Mouse (Mus musculus) G1E (cell line): Measurements from ENCODE around the gene Ulk4.

Source experiments
- CTCF ChIP-seq: IDR thresholded peaks from 2 replicates; pipeline ENCODE4 v1.5.1; 2012; ENCODE audit warnings: low read depth, low read length, inconsistent platforms, mixed read lengths
- GATA1 ChIP-seq: IDR thresholded peaks from 2 replicates; pipeline ENCODE4 v1.6.1; 2012; ENCODE audit warnings: borderline replicate concordance, low read length, inconsistent platforms, mixed read lengths
- GATA2 ChIP-seq: IDR thresholded peaks from 2 replicates; pipeline ENCODE4 v1.6.1; 2012; ENCODE audit warnings: low read depth, low read length, inconsistent platforms, borderline replicate concordance

DNA sequence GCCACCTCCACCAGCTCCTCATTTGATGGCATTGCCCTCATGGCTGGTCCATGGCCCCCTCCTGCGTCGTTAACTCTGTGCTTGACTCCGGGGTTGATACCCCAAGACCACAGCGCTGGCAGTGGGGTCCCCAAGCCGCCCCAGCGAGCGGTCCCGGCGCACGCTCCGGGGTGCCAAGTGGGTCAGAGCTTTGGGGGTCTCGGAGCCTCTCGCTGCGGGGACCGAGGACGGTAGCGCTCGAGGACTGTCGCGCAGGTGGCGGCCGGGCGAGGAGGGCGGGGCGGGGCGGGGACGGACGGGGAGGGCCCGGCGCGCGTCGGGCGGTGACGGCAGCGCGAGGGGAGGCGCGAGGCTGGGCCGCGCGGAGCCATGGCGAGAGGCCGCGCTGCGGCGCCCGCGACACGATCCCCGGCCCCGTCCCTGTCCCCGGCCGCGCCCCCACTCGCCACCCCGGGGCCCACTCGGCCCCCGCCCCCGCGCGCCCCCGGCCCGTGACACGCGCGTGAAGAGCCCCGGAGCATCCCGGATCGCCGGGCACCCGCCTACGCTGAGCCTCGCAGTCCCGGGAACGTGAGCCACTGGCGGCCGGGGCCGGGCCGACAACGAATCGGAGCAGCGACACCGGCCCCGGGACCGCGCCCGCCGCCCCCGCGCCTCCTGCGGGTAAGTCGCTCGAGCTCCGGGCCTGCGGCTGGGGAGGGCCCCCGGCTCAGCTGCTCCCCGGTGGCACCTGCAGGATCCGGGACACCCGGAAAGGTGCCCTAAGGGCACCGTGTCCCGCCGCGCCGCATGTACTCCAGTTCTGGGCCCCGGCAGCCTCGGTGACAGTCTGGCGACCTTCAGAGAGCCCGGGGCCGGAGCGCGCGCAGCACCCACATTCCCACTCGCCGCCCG is 20.4 kb upstream of the Ulk4 start, which contains the start of gene Trak1:
- TF ChIP-seq CTCF (no peak), GATA1 (no peak), GATA2 (no peak)
